Mouse (Mus musculus): ENCODE data around the gene Olfr525. TPM values are rescaled to one million over a fixed set of nuclear protein-coding genes. Genes with fewer than 3 reads are reported as not detected.

Olfr525 gene
- polyA plus RNA-seq, 1 experiment from 2014 or later = not detected

GRCm38 (mm10) chr7:140374300-140374699 is 53.6 kb downstream of the Olfr525 start:
- H3K4me1 ChIP-seq (replicated peaks; ENCODE audit: control insufficient read depth, insufficient read depth, low read length) = no peaks in the 10 kb centered on the region

GRCm38 (mm10) chr7:140376231-140376630 is 55.6 kb downstream of the Olfr525 start, which contains the start of gene Olfr530:
Gene Olfr530, minus strand, starts transcription at chr7:140376331.
- no peaks in the 10 kb centered on the region for H3K9me3 ChIP-seq (ENCODE audit: control insufficient read depth, low read length)
- ATAC-seq (replicated peaks; ENCODE audit: low FRiP score) = no peak
- H3K27ac ChIP-seq (ENCODE audit: low read depth, low read length) = no peak within 1 kb of the TSS
- H3K4me3 ChIP-seq (ENCODE audit: low read depth, low read length) = no peak within 1 kb of the TSS
- no peak for DNase-seq (ENCODE audit: low spot score)
- H3K36me3 ChIP-seq (ENCODE audit: control insufficient read depth, insufficient read depth, low read length) = no peaks in the 10 kb centered on the region
- H3K9ac ChIP-seq (ENCODE audit: low read depth, low read length) = no peak within 1 kb of the TSS
- H3K27me3 ChIP-seq (replicated peaks; ENCODE audit: control insufficient read depth, insufficient read depth, low read length) = no peaks in the 10 kb centered on the region
- H3K4me2 ChIP-seq = no peak within 1 kb of the TSS
- H3K4me1 ChIP-seq (replicated peaks; ENCODE audit: control insufficient read depth, insufficient read depth, low read length) = no peaks in the 10 kb centered on the region
- WGBS = 52% methylated on average over 1 of the region's 1 CpGs

More at GRCm38 (mm10) chr7:140374300-140374699, 53.6 kb downstream of the Olfr525 start:
- ATAC-seq (replicated peaks; ENCODE audit: low FRiP score) (no peak), DNase-seq (ENCODE audit: low spot score) (no peak)
- Histone ChIP-seq H3K9me3 (ENCODE audit: control insufficient read depth, low read length) (no peaks in the 10 kb centered on the region), H3K27me3 (replicated peaks; ENCODE audit: control insufficient read depth, insufficient read depth, low read length) (no peaks in the 10 kb centered on the region), H3K4me3 (ENCODE audit: low read depth, low read length) (no peak overlapping the region), H3K4me2 (no peak overlapping the region), H3K36me3 (ENCODE audit: control insufficient read depth, insufficient read depth, low read length) (no peaks in the 10 kb centered on the region), H3K27ac (ENCODE audit: low read depth, low read length) (no peak overlapping the region), H3K9ac (ENCODE audit: low read depth, low read length) (no peak overlapping the region)
- WGBS = 59% methylated on average over 4 of the region's 4 CpGs

- H3K4me3 ChIP-seq (ENCODE audit: low read depth, low read length) = no peak overlapping the region
- H3K36me3 ChIP-seq (ENCODE audit: control insufficient read depth, insufficient read depth, low read length) = no peaks in the 10 kb centered on the region
Observed at GRCm38 (mm10) chr7:140376911-140377310, 56.3 kb downstream of the Olfr525 start.

More at GRCm38 (mm10) chr7:140376911-140377310, 56.3 kb downstream of the Olfr525 start:
- no peak for DNase-seq (ENCODE audit: low spot score)
- H3K27ac ChIP-seq (ENCODE audit: low read depth, low read length) = no peak overlapping the region
- no peaks in the 10 kb centered on the region for H3K9me3 ChIP-seq (ENCODE audit: control insufficient read depth, low read length)
- no peak for ATAC-seq (replicated peaks; ENCODE audit: low FRiP score)
- 83% methylated on average over 2 of the region's 2 CpGs for WGBS
- no peak overlapping the region for H3K9ac ChIP-seq (ENCODE audit: low read depth, low read length)
- H3K27me3 ChIP-seq (replicated peaks; ENCODE audit: control insufficient read depth, insufficient read depth, low read length) = no peaks in the 10 kb centered on the region
- no peaks in the 10 kb centered on the region for H3K4me1 ChIP-seq (replicated peaks; ENCODE audit: control insufficient read depth, insufficient read depth, low read length)
- no peak overlapping the region for H3K4me2 ChIP-seq

Other genes starting within 250 kb of the Olfr525 start
- gene Caly, start 238.3 kb upstream of the Olfr525 start, polyA plus RNA-seq (2014; fragmentation: Nextera tagmentation; extraction: Ambion mirVana) = 0.19 and 0.52 TPM in 2 replicates
- not detected in 2 replicates for gene Prap1, start 227.5 kb upstream of the Olfr525 start, polyA plus RNA-seq (2014; fragmentation: Nextera tagmentation; extraction: Ambion mirVana)
- 12.7 and 13.5 TPM in 2 replicates for gene Fuom, start 218.4 kb upstream of the Olfr525 start, polyA plus RNA-seq (2014; fragmentation: Nextera tagmentation; extraction: Ambion mirVana)
- 18.2 and 20.7 TPM in 2 replicates for gene Paox, start 205.1 kb upstream of the Olfr525 start, polyA plus RNA-seq (2014; fragmentation: Nextera tagmentation; extraction: Ambion mirVana)
- gene Echs1, start 204.4 kb upstream of the Olfr525 start, polyA plus RNA-seq (2014; fragmentation: Nextera tagmentation; extraction: Ambion mirVana) = 119 and 129 TPM in 2 replicates
- gene Mtg1, start 183.3 kb upstream of the Olfr525 start, polyA plus RNA-seq (2014; fragmentation: Nextera tagmentation; extraction: Ambion mirVana) = 41.6 and 46.8 TPM in 2 replicates
- gene Sprn, start 166.0 kb upstream of the Olfr525 start, polyA plus RNA-seq (2014; fragmentation: Nextera tagmentation; extraction: Ambion mirVana) = not detected in 2 replicates
- not detected in 2 replicates for gene Olfr522, start 156.1 kb upstream of the Olfr525 start, polyA plus RNA-seq (2014; fragmentation: Nextera tagmentation; extraction: Ambion mirVana)
- not detected in 2 replicates for gene Olfr523, start 147.6 kb upstream of the Olfr525 start, polyA plus RNA-seq (2014; fragmentation: Nextera tagmentation; extraction: Ambion mirVana)
- gene Olfr524, start 114.9 kb upstream of the Olfr525 start, polyA plus RNA-seq (2014; fragmentation: Nextera tagmentation; extraction: Ambion mirVana) = not detected in 2 replicates
- 0.09 TPM in 1 of 2 replicates, not detected in the other for gene Cd163l1, start 102.6 kb upstream of the Olfr525 start, polyA plus RNA-seq (2014; fragmentation: Nextera tagmentation; extraction: Ambion mirVana)
- gene 5830411N06Rik, start 73.6 kb upstream of the Olfr525 start, polyA plus RNA-seq (2014; fragmentation: Nextera tagmentation; extraction: Ambion mirVana) = not detected in 2 replicates
- gene Olfr527, start 13.2 kb downstream of the Olfr525 start, polyA plus RNA-seq (2014; fragmentation: Nextera tagmentation; extraction: Ambion mirVana) = not detected in 2 replicates
- gene Olfr60, start 40.8 kb downstream of the Olfr525 start, polyA plus RNA-seq (2014; fragmentation: Nextera tagmentation; extraction: Ambion mirVana) = not detected in 2 replicates
- gene Olfr530, start 55.5 kb downstream of the Olfr525 start, polyA plus RNA-seq (2014; fragmentation: Nextera tagmentation; extraction: Ambion mirVana) = not detected in 2 replicates
- gene Olfr531, start 82.1 kb downstream of the Olfr525 start, polyA plus RNA-seq (2014; fragmentation: Nextera tagmentation; extraction: Ambion mirVana) = not detected in 2 replicates
- gene Olfr532, start 100.8 kb downstream of the Olfr525 start, polyA plus RNA-seq (2014; fragmentation: Nextera tagmentation; extraction: Ambion mirVana) = not detected in 2 replicates
- gene Olfr533, start 142.5 kb downstream of the Olfr525 start, polyA plus RNA-seq (2014; fragmentation: Nextera tagmentation; extraction: Ambion mirVana) = not detected in 2 replicates
- not detected in 2 replicates for gene Olfr535, start 163.4 kb downstream of the Olfr525 start, polyA plus RNA-seq (2014; fragmentation: Nextera tagmentation; extraction: Ambion mirVana)
- gene Olfr536, start 186.5 kb downstream of the Olfr525 start, polyA plus RNA-seq (2014; fragmentation: Nextera tagmentation; extraction: Ambion mirVana) = not detected in 2 replicates
- gene Olfr538, start 247.0 kb downstream of the Olfr525 start, polyA plus RNA-seq (2014; fragmentation: Nextera tagmentation; extraction: Ambion mirVana) = not detected in 2 replicates